Mouse (Mus musculus) midbrain, postnatal 0 days (tissue): Measurements from ENCODE around the gene Smg6. TPM values are rescaled to one million over a fixed set of nuclear protein-coding genes. Genes with fewer than 3 reads are reported as not detected.
"Not testable (repeated sequence)": the region's sequence is repeated elsewhere in the genome, so short reads cannot be mapped to it uniquely, and the experiment has no call there.

Experiments
- ATAC-seq: fragments of 200-750 bp; cut with Nextera tagmentation; 2 replicates; pipeline ENCODE4 v1.8.0; 2017; ENCODE audit warnings: moderate number of reproducible peaks, mild to moderate bottlenecking, moderate TSS enrichment, moderate library complexity; ENCODE audit not compliant: low FRiP score
- DNase-seq: peaks from one replicate; pipeline ENCODE4 v3.0.0-alpha.2; 2015; ENCODE audit warnings: low spot score
- H3K27ac ChIP-seq: fragments of 300-500 bp; sonication (generic); 2 replicates; pipeline ENCODE4 v1.5.1; 2014; ENCODE audit warnings: low read depth, mild to moderate bottlenecking, low read length, mixed read lengths
- H3K27me3 ChIP-seq: fragments of 300-500 bp; sonication (generic); 2 replicates; pipeline ENCODE4 v1.6.1; 2014; ENCODE audit warnings: low read length, control low read depth, mixed read lengths; ENCODE audit not compliant: insufficient read depth
- H3K36me3 ChIP-seq: fragments of 300-500 bp; sonication (generic); 2 replicates; pipeline ENCODE4 v1.6.1; 2014; ENCODE audit warnings: low read length, control low read depth, mixed read lengths; ENCODE audit not compliant: insufficient read depth
- H3K4me1 ChIP-seq: fragments of 300-500 bp; sonication (generic); 2 replicates; pipeline ENCODE4 v1.6.1; 2014; ENCODE audit warnings: mild to moderate bottlenecking, control low read depth, antibody characterized with exemption, low read length, mixed read lengths; ENCODE audit not compliant: insufficient read depth
- H3K4me2 ChIP-seq: fragments of 300-500 bp; sonication (generic); 2 replicates; pipeline ENCODE4 v1.6.1; 2014; ENCODE audit warnings: low read depth, mild to moderate bottlenecking, low read length, mixed read lengths; ENCODE audit not compliant: poor library complexity, severe bottlenecking
- H3K4me3 ChIP-seq: fragments of 300-500 bp; sonication (generic); 2 replicates; pipeline ENCODE4 v1.5.1; 2014; ENCODE audit warnings: low read depth, mild to moderate bottlenecking, low read length, moderate library complexity
- H3K9ac ChIP-seq: fragments of 300-500 bp; sonication (generic); replicated peaks from 2 replicates; pipeline ENCODE4 v1.6.1; 2014; ENCODE audit warnings: mild to moderate bottlenecking, low read length, moderate library complexity, mixed read lengths; ENCODE audit not compliant: poor library complexity, severe bottlenecking
- H3K9me3 ChIP-seq: fragments of 300-500 bp; sonication (generic); 2 replicates; pipeline ENCODE4 v1.6.1; 2016; ENCODE audit warnings: low read length, control low read depth
- CTCF ChIP-seq: IDR thresholded peaks from 2 replicates; pipeline ENCODE4 v1.5.1; 2016; ENCODE audit warnings: antibody characterized with exemption, mild to moderate bottlenecking
- WGBS: fragments of 180-500 bp; shearing (Covaris S2); extraction: QIAGEN DNeasy Blood & Tissue Kit; methylation state at CpG from one replicate; pipeline ENCODE4 v1.1.7; 2014; 5-methylcytosine and 5-hydroxymethylcytosine counted together
- polyA plus RNA-seq: library from polyadenylated mRNA; unstranded; fragments of >200 nt; fragmentation: Nextera tagmentation; extraction: Ambion mirVana; gene quantifications from 2 replicates; pipeline ENCODE4 v1.2.1, GENCODE M21; 2015
- total RNA-seq: library from RNA; depleted of rRNA; stranded (reverse); fragments of >200 nt; gene quantifications from 2 replicates; pipeline ENCODE4 v1.2.3, GENCODE M21; 2014

Gene Smg6
- total and polyA plus RNA-seq, 2 experiments from 2014 or later = 11.9 to 27.7 TPM

GRCm38 (mm10) chr11:75172151-75173094 is 246.8 kb downstream of the Smg6 start:
- H3K4me1 ChIP-seq = peaks cover 9% of the 10 kb centered on the region; the same call in 1 of the 2 replicates
- ATAC-seq (no peak), DNase-seq (peak; percentile 79)
- peak overlapping the region; percentile 80; the same call in 1 of the 2 replicates for H3K27ac ChIP-seq
- no peak for TF ChIP-seq CTCF
- peak overlapping the region; percentile 70 for H3K9ac ChIP-seq
- H3K36me3 ChIP-seq = peaks cover 5% of the 10 kb centered on the region; the same call in 1 of the 2 replicates
- H3K4me2 ChIP-seq = peak overlapping the region; percentile 87
- H3K4me3 ChIP-seq = peak overlapping the region; percentile 69
- WGBS = under 1% methylated on average over 69 of the region's 75 CpGs
- peaks cover 15% of the 10 kb centered on the region for H3K27me3 ChIP-seq
- no peaks in the 10 kb centered on the region for H3K9me3 ChIP-seq

- peaks cover 13% of the 10 kb centered on the region; the same call in 1 of the 2 replicates for H3K4me1 ChIP-seq
- peak overlapping the region; percentile 87 for H3K4me2 ChIP-seq
- ATAC-seq = peak; percentile 61
Observed at GRCm38 (mm10) chr11:75173095-75173798, 247.6 kb downstream of the Smg6 start.

GRCm38 (mm10) chr11:75173799-75174165 is 248.2 kb downstream of the Smg6 start:
- Histone ChIP-seq H3K9ac (peak overlapping the region; percentile 70), H3K27ac (peak overlapping the region; percentile 80; the same call in 1 of the 2 replicates), H3K4me2 (peak overlapping the region; percentile 87), H3K9me3 (no peaks in the 10 kb centered on the region), H3K4me3 (peak overlapping the region; percentile 69), H3K27me3 (peaks cover 1% of the 10 kb centered on the region), H3K36me3 (peaks cover 5% of the 10 kb centered on the region), H3K4me1 (peaks cover 10% of the 10 kb centered on the region; the same call in 1 of the 2 replicates)
- DNase-seq (no peak), ATAC-seq (no peak)
- 1% methylated on average over 15 of the region's 15 CpGs for WGBS
- TF ChIP-seq CTCF = no peak

More at GRCm38 (mm10) chr11:75173095-75173798, 247.6 kb downstream of the Smg6 start:
- Histone ChIP-seq H3K4me3 (peak overlapping the region; percentile 69), H3K36me3 (peaks cover 5% of the 10 kb centered on the region), H3K27ac (peak overlapping the region; percentile 80), H3K27me3 (peaks cover 7% of the 10 kb centered on the region), H3K9me3 (no peaks in the 10 kb centered on the region), H3K9ac (peak overlapping the region; percentile 70)
- WGBS = under 1% methylated on average over 61 of the region's 71 CpGs
- peak; percentile 83 for DNase-seq
- no peak for TF ChIP-seq CTCF

- not testable (repeated sequence) for H3K4me3 ChIP-seq, H3K9ac ChIP-seq, H3K4me1 ChIP-seq, H3K36me3 ChIP-seq, H3K27ac ChIP-seq, DNase-seq, ATAC-seq, H3K9me3 ChIP-seq, H3K27me3 ChIP-seq
- peak overlapping the region; percentile 87; the same call in 1 of the 2 replicates for H3K4me2 ChIP-seq
- WGBS = 71% methylated on average over 6 of the region's 6 CpGs
Observed at GRCm38 (mm10) chr11:75174574-75174973, 249.0 kb downstream of the Smg6 start.

GRCm38 (mm10) chr11:75178011-75178410 is 252.4 kb downstream of the Smg6 start:
- Histone ChIP-seq H3K4me2 (peak overlapping the region; percentile 93), H3K9me3 (no peaks in the 10 kb centered on the region), H3K36me3 (peaks cover 26% of the 10 kb centered on the region), H3K4me1 (0 out of 2 replicates have a peak, but pooled peaks cover 3% of the 10 kb centered on the region), H3K9ac (peak overlapping the region; percentile 78), H3K27me3 (no peaks in the 10 kb centered on the region), H3K27ac (peak overlapping the region; percentile 71; the same call in 1 of the 2 replicates), H3K4me3 (peak overlapping the region; percentile 71)
- no peak for DNase-seq
- TF ChIP-seq CTCF = no peak
- no peak for ATAC-seq
- 60% methylated on average over 12 of the region's 12 CpGs for WGBS
